Mouse (Mus musculus) urinary bladder, adult 18-20 months (tissue): ENCODE results near the gene Rabl6.

Source experiments
- DNase-seq, 2 experiments: peaks; one replicate each; pipeline ENCODE4 v3.0.0; 2022; ENCODE audit warnings: low spot score in 2 of 2, mixed read lengths in 2 of 2

Gene Rabl6

DNA sequence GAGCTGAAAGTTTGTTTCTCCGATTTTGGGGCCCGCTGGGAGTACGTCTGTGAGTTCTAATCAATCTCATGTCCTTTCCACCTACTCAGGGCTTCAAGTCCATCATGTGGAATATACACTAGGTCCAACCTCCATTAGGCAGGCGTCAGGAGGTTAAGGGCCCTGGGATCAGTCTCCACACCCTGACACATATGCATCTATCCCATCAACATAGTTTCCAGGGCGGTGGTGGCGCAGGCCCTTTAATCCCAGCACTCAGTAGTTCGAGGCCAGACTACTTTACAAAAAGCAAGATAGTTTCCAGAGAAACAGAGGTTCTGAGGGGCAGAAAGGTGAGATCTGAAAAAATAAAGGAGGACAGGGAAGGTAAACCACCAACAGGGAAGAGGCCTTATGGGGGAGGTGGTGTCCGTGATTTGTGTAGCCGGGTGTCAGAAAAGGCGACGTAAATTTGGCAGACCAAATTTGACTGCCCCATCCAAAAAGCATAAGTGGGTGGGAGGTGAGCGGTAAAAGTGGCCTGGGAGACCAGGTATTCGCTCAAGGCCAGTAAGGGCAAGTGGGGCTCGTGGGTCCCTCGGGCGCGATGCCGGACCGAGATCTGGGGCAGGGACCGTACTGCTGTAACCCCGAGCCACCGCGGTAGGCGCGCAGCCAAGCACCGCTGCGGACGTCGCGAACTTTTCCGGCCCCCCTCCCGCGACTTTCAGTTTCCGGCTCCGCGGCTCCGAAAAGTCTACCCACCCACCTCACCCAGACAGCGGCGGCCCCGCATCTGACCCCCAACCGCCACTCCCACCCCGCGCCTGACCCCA is 62.1 kb downstream of the Rabl6 start:
- no peak for DNase-seq

DNA sequence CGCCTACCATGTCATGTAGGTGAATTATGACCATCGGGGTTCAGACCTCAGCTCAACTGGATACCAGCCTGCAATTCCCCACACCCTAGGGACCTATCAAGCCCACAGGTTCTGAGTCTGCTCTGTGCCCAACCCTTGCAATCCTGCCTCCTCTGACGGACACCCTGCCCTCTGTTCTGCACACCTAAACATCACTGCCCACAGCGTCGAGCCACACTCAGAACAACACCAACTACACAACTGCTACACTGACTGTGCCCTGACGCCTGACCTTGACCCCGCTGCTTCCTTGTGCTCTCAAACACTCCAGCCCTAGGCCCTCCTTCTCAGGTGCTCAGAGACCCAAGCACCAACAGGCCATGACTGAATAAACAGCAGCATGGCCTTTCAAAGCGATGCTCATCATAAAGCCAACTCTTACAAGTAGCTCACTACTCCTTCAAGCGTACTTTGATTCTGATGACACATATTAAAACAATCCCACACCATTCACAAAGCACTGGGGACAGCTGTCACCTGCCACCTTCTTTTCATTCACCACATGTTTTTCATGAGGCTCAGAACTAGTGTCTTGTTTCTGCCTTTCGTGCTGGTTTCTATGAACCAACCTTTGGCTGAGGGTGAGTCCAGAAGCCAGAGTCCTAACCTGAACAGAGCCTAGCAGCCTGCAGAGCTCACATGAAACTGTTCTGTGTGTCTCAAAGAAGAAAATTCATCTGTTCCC is 66.5 kb downstream of the Rabl6 start:
- DNase-seq = no peak

- DNase-seq = no peak
Observed at GRCm38 (mm10) chr2:25540541-25540948, 67.8 kb downstream of the Rabl6 start.

GRCm38 (mm10) chr2:25536531-25536930 is 71.8 kb downstream of the Rabl6 start:
- DNase-seq = no peak

GRCm38 (mm10) chr2:25534866-25535182 is 73.5 kb downstream of the Rabl6 start:
- DNase-seq = no peak

DNA sequence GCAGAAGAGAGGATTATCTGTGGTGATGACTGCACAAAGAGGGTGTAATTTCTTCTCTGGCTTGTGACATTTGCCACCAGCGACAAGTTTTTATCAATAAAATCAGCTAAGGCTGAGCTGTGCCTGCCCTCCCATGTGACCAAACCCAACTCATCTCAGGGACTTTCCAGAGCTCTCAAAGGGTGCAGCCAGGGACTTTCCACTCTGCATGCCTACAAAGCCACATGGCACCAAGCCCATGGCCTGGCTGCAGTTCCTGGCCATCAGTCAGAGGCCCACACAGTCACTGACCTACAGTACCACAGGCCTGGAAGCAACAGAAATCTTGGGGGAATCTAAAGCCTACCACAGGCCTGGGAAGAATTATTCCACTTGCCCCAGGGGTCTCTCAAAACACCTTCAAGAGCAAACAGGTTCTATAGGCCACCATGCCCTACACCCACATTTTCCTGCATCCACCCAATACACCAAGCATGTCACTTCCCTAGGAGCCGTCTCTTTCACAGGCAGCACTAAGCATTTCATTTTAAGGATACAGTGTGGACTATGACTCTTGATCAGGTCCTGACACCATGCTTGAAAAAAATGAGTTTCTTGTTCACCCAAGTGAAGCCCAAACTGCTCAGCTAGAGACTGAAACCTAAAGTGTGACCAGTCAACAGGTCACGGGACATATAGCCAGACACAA is 74.0 kb downstream of the Rabl6 start:
- DNase-seq = peak in 1 of 2 experiments; percentile 48

DNA sequence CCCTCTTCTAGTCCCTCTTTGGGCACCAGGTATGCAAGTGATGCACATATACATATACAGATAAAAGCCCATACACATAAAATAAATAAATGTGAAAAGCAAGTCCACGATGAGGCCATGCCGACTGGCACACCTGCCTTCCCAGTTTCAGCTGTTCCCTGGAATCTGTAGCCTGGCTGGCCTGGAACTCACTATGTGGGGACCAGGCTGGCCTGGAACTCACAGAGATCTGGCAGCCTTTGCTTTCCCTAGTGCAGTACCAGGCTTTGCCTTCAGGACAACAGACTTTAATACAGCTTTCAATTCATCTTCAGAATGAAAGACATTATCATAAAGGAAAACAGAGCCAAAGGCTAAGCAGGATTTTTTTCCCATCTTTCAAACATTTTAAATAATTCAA is 74.6 kb downstream of the Rabl6 start:
- no peak for DNase-seq
